Mouse (Mus musculus): ENCODE results near the gene Gm15517. TPM values are rescaled to one million over a fixed set of nuclear protein-coding genes. Genes with fewer than 3 reads are reported as not detected.
"Not testable (repeated sequence)": the region's sequence is repeated elsewhere in the genome, so short reads cannot be mapped to it uniquely, and the experiment has no call there.

The Gm15517 gene
- polyA plus RNA-seq, 1 experiment, result not detected

DNA sequence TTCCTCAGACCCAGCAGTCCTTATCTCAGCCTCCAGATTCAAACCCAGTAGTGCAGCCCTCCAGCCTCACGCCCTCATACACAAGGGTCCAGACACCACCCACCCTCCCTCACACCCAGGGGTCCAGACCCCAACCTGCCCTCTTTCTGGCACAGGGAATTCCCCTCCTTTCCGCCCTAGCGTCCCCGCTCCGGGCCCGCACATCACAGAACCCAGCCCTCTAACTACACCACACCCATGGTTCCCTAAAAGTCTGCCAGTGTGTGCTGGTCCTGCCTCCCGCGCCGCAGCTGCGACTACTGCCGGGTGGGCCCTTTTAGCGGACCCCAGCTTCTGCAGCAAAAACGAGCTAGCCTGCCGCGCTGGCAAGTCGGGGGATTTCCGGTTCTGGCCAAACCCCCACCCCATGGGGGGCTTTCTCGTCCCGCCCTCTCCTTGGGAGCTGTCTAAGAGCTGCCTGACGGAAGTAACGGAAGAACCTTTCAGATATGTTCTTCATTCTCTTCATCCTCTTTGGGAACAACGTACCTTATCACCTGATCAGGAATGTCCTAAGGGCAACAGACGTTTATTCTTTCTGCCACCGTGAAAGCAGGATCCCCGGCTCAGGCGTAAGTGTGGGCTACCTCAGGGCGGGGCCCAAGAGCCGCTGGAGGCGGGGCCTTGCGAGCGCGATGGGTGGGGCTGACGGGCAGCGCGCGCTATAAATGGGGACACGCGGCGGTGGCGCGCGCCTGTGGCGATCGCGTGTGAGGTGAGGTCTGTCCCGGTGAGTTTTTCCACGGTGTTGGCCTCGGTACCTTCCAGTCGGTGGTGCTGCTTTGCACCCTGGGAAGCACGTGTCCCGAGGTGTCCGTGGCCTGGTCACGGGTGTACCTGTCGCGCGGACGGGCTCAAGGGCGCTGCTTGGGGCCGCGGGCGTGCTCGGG is 14.9 kb upstream of the Gm15517 start, which contains the start of the genes 1700028J19Rik and 2410002F23Rik:
1700028J19Rik (minus strand) TSS at position 641 of the 929 bp plus-strand sequence.
2410002F23Rik (plus strand) TSS at position 668 of the 929 bp plus-strand sequence.
- Histone ChIP-seq H3K4me1 (ENCODE audit: control insufficient read depth, insufficient read depth, low read length) (peaks cover 19% of the 10 kb centered on the region), H3K4me3 (ENCODE audit: insufficient read depth, low read length) (peak within 1 kb of the TSS; percentile 83), H3K27ac (ENCODE audit: insufficient read depth, low read depth, low read length) (peak within 1 kb of the TSS; percentile 84)
- TF ChIP-seq POLR2A (IDR thresholded peaks at IDR 0.05; ENCODE audit: borderline replicate concordance, low read depth, low read length) (peak; percentile 93), CTCF (IDR thresholded peaks at IDR 0.05; ENCODE audit: low read depth, low read length) (no peak)

DNA sequence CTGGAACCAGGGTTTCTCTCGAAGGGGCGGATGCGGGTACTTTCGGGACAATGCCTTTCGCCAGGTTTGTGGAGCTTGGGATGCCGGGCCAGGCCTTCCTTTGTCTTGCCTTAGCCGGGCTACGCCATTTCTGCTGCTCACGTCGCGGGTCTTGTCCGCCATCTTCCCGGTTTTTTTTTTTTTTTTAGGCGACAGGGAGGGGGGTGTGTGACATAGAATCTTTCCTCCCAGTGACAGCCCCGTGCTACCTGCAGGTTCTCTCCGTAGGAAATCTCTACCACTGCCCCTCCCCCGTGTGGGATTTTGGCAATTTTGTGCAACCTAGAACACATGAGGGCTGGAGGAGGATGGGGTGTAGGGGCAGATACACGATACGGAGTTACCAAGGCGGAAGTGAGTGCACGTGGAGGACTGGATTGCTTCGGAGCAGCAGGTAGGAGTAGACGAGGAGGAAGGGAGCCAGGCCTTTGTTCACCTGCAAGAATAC is 14.2 kb upstream of the Gm15517 start:
- H3K27ac ChIP-seq (ENCODE audit: insufficient read depth, low read depth, low read length), result peak overlapping the region; percentile 50
- peaks cover 19% of the 10 kb centered on the region for H3K4me1 ChIP-seq (ENCODE audit: control insufficient read depth, insufficient read depth, low read length)
- peak overlapping the region; percentile 83 for H3K4me3 ChIP-seq (ENCODE audit: insufficient read depth, low read length)
- TF ChIP-seq POLR2A (IDR thresholded peaks at IDR 0.05; ENCODE audit: borderline replicate concordance, low read depth, low read length) (no peak), CTCF (IDR thresholded peaks at IDR 0.05; ENCODE audit: low read depth, low read length) (no peak)

- TF ChIP-seq POLR2A (IDR thresholded peaks at IDR 0.05; ENCODE audit: borderline replicate concordance, low read depth, low read length) (no peak), CTCF (IDR thresholded peaks at IDR 0.05; ENCODE audit: low read depth, low read length) (no peak)
- H3K4me3 ChIP-seq (ENCODE audit: insufficient read depth, low read length), result peak overlapping the region; percentile 54
- H3K4me1 ChIP-seq (ENCODE audit: control insufficient read depth, insufficient read depth, low read length), result peaks cover 19% of the 10 kb centered on the region
- H3K27ac ChIP-seq (ENCODE audit: insufficient read depth, low read depth, low read length), result no peak overlapping the region
These were observed 13.3 kb upstream of the Gm15517 start for GRCm38 (mm10) chr7:44247971-44248370.

GRCm38 (mm10) chr7:44249248-44249647 is 12.0 kb upstream of the Gm15517 start:
- H3K4me3 ChIP-seq (ENCODE audit: insufficient read depth, low read length), result no peak overlapping the region
- H3K4me1 ChIP-seq (ENCODE audit: control insufficient read depth, insufficient read depth, low read length), result peaks cover 19% of the 10 kb centered on the region
- TF ChIP-seq CTCF (IDR thresholded peaks at IDR 0.05; ENCODE audit: low read depth, low read length), result no peak
- TF ChIP-seq POLR2A (IDR thresholded peaks at IDR 0.05; ENCODE audit: borderline replicate concordance, low read depth, low read length), result no peak
- no peak overlapping the region for H3K27ac ChIP-seq (ENCODE audit: insufficient read depth, low read depth, low read length)

GRCm38 (mm10) chr7:44250732-44251275 is 10.4 kb upstream of the Gm15517 start:
- not testable (repeated sequence) for H3K27ac ChIP-seq (ENCODE audit: insufficient read depth, low read depth, low read length); H3K4me3 ChIP-seq (ENCODE audit: insufficient read depth, low read length)
- H3K4me1 ChIP-seq (ENCODE audit: control insufficient read depth, insufficient read depth, low read length), result peaks cover 13% of the 10 kb centered on the region

- TF ChIP-seq CTCF (IDR thresholded peaks at IDR 0.05; ENCODE audit: low read depth, low read length) (no peak), POLR2A (IDR thresholded peaks at IDR 0.05; ENCODE audit: borderline replicate concordance, low read depth, low read length) (no peak)
- peaks cover 9% of the 10 kb centered on the region for H3K4me1 ChIP-seq (ENCODE audit: control insufficient read depth, insufficient read depth, low read length)
- H3K4me3 ChIP-seq (ENCODE audit: insufficient read depth, low read length), result no peak overlapping the region
- H3K27ac ChIP-seq (ENCODE audit: insufficient read depth, low read depth, low read length), result no peak overlapping the region
These were observed 8.1 kb upstream of the Gm15517 start for GRCm38 (mm10) chr7:44253023-44253616.

DNA sequence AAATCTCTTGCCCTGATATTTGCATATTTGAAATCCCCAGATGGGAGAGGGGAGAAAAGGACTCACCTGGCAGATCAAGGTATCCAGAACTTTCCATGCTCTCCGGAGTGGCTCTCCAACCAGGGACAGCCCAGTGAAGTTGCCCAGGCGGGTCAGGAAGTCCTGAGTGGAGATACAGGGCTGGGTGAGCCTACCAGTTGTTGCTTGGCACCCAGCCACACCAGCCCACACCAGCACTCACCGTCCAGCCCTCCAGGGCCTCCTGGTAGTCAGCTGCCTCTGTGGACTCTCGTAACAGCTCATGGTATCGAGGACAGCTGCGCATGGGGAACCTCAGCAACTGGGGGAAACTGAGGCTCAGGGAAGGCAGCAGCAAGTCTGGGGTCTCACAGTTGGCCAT is 6.3 kb upstream of the Gm15517 start:
- no peak for TF ChIP-seq CTCF (IDR thresholded peaks at IDR 0.05; ENCODE audit: low read depth, low read length)
- no peak for TF ChIP-seq POLR2A (IDR thresholded peaks at IDR 0.05; ENCODE audit: borderline replicate concordance, low read depth, low read length)
- Histone ChIP-seq H3K4me1 (ENCODE audit: control insufficient read depth, insufficient read depth, low read length) (peaks cover 1% of the 10 kb centered on the region; the same call in 1 of the 2 replicates), H3K27ac (ENCODE audit: insufficient read depth, low read depth, low read length) (no peak overlapping the region), H3K4me3 (ENCODE audit: insufficient read depth, low read length) (no peak overlapping the region)

DNA sequence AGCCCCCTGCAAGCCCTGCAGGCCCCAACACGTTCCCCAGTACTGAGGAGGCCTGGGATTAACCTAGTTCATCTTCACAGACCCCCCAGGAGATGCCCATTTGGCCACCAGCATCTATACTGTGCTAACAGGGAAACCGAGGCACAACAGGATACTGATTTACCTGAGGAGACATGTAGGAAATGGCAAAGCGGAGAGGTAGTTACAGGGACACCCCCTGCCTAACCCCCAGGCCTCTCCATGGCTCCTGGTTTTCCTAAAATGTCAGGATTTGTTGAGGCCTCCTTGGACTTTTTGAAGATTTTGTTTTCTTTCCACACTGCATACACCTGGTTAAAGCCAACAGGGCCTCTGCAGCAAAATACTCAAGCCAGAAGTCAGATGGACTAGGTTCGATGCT is 4.0 kb upstream of the Gm15517 start, which contains the start of gene Acp4:
Acp4 (minus strand) TSS at position 101 of the 400 bp plus-strand sequence.
- Histone ChIP-seq H3K4me3 (ENCODE audit: insufficient read depth, low read length) (no peak within 1 kb of the TSS), H3K27ac (ENCODE audit: insufficient read depth, low read depth, low read length) (no peak within 1 kb of the TSS), H3K4me1 (ENCODE audit: control insufficient read depth, insufficient read depth, low read length) (no peaks in the 10 kb centered on the region)
- TF ChIP-seq POLR2A (IDR thresholded peaks at IDR 0.05; ENCODE audit: borderline replicate concordance, low read depth, low read length), result no peak
- TF ChIP-seq CTCF (IDR thresholded peaks at IDR 0.05; ENCODE audit: low read depth, low read length), result no peak

DNA sequence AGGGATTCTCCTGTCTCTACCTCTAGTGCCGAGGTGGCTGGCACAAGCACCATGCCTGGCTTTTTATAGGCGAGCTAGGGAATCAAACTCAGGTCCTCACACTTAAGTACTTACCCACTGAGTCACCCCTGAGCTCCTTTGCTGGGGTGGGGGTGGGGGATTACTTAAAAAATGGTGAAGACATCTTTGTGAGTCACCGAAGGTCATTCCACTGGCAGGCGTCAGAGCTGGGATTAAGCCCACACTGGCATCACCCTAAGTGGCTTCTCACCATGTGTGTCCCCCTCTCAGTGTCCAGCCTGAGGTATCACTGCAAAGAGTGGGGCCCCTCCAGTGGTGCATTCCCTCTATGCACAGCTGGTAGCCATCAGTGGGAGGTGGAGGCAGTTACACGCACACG is 837 bp upstream of the Gm15517 start:
- TF ChIP-seq CTCF (IDR thresholded peaks at IDR 0.05; ENCODE audit: low read depth, low read length), result no peak
- TF ChIP-seq POLR2A (IDR thresholded peaks at IDR 0.05; ENCODE audit: borderline replicate concordance, low read depth, low read length), result no peak
- Histone ChIP-seq H3K4me1 (ENCODE audit: control insufficient read depth, insufficient read depth, low read length) (no peaks in the 10 kb centered on the region), H3K27ac (ENCODE audit: insufficient read depth, low read depth, low read length) (no peak overlapping the region), H3K4me3 (ENCODE audit: insufficient read depth, low read length) (no peak overlapping the region)

Measured in bone marrow macrophage, adult 2 months (primary cell).